Mouse (Mus musculus) megakaryocyte, adult 5-6 weeks (primary cell): ENCODE data around the gene Mucl3. TPM values are rescaled to one million over a fixed set of nuclear protein-coding genes. Genes with fewer than 3 reads are reported as not detected.
A peak's percentile ranks its signal among the peaks of the same experiment; 100 is the strongest.

Experiments
- ATAC-seq: 2 replicates; pipeline ENCODE4 v1.8.0; 2016; ENCODE audit warnings: mild to moderate bottlenecking, inconsistent platforms; ENCODE audit not compliant: poor library complexity, severe bottlenecking
- total RNA-seq, 2 experiments: library from RNA; stranded (forward) in 1 of 2; stranded (reverse) in 1 of 2; fragments of 153-499, 151-499 nt in 1 of 2; fragments of 221-1000, 200-1000 nt in 1 of 2; gene quantifications; 2 replicates each; pipeline versions ENCODE4 v1.2.3 to v1.2.4; 2015 to 2017

The Mucl3 gene
- total RNA-seq, 2 experiments from 2014 or later: not detected

DNA sequence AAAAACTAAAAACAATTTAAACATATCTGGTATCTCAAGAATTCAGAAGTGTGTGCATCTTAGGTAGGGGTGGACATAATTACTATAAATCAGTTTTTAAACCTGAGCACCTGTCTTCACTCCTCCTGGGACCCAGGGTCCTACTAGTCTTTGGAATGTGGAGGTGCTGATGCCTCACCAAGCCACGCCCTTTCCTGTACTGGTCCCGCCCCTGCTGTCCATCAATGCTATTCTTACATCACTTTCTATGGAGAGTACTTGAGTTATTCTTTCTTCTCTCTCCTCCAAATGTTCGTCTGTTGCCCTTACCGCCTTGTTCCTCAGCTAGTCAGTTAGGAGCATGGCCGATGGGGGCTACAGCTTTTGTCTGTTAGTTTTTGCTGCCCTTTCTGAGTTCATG, 7.1 kb downstream of the Mucl3 start:
- no peak for ATAC-seq

DNA sequence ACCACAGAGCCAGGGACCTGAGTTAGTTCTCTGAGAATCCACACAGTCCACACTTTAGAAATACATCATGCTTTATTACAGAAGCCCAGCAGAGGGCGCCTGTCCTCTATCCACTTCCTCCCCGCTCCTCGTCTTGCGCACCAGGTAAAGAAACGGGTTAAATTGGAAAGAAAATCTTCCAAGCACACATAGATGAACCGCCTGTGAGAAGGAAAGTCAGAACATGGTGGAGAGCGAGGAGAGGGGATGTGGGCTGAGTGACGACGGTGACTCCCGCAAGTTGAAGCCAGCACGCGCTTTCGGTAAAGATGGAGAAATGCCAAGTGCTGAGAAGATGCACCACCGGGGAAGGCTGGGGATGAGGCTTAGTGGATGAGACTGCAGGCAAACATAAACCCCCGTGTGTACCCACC, 7.8 kb downstream of the Mucl3 start:
- peak; percentile 73 for ATAC-seq

DNA sequence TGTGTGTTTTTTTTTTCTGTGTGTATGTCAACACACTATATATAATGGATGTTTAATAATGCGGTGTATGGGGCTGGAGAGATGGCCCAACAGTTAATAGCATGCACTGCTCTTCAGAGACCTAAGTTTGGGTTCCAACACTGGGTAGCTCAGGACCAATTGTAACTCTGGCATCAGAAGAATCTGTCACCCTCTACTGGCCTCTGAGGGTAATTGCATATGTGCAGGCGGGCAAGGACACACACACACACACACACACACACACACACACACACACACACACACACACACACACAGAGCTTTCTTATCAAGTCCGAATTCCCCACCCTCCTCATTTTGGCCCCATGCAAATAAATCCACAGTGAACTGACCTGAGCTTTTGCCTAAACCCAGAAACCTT, 8.3 kb downstream of the Mucl3 start:
- ATAC-seq: no peak

DNA sequence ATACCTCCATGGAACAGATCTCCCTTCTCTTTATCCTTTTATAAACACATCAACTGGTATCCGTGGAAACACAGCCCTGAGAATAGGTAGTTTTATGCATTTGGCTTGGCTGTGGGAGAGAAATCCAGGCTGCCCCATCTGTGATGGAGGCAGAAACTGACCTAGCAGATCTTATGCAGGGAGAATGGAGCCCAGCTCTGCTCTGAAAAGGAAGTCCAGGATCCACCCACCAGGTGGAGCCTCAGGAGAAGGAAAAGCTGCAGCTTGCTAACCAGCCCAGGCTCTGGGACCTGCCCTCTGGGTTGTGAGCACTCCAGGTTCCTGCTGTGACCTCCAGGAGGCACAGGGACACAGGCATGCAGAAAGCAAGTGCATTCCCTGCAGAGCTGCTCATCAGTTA, 9.5 kb downstream of the Mucl3 start:
- ATAC-seq: no peak

DNA sequence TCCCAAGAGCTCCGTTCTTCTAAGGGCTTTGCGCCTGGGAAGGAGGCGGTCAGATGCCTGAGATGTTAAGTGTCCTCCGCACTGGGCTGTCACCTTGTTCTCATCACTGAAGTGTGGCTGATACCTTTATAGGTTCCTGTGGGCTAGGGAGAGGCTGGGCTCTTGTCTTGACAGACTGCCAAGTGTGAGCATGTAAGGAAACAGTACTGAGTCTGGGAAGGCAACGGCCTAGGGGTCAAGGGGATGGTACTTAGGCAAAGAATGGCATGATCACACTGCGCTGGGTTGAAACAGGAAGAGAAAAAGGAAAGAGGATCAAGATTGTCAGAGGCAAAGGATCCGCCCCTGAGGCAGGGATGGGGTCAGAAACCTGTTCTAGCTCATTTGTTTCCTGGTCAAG, 17.0 kb downstream of the Mucl3 start, which contains the start of gene Gm9573:
Gm9573 (minus strand) TSS at position 101 of the 400 bp plus-strand sequence.
- ATAC-seq: no peak

DNA sequence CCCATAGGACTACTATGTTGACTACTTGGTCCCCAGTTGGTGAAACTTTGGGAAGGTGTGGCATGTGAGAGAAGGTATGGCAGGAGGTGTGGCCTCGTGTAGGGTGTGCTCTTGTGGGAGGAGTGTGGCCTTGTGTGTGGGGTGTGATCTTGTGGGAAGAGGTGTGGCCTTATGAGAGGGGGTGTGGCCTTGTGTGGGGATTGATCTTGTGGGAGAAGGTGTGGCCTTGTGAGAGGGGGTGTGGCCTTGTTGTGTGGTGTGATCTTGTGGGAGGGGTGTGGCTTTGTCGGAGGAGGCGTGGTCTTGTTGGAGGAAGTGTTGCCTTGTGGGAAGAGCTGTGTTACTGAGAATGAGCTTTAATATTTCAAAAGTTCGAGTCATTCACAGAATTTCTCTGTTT, 26.4 kb downstream of the Mucl3 start:
- no peak for ATAC-seq

DNA sequence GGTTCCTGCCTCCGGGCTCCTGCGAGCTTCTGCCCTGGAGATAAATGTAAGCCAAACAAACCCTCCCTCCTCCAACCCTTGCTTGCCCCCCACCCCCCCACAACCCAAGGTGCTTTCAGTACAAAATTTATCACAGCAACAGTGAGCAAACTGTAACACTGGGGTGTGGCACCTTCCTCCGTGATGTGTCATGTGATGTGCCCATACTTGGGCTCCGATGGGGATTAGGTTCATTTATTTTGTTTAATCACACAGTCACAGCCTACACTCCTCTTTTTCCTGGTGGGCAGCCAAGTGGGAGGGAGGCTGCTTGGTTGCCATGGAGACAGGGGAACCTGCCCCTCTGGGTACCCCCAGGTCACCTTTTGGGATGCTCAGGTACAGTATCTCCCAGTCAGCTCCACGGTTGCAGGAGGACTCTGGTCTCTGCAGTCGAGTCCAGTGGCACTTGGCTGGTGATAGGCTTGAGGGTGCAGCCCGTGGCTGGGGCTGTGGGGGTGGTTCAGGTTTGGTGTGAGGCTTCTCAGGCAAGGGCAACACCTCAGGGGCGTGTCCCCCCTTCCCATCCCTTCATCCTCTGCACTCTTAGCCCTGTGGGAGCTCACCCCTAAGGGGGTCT, 41.6 kb downstream of the Mucl3 start:
- no peak for ATAC-seq

DNA sequence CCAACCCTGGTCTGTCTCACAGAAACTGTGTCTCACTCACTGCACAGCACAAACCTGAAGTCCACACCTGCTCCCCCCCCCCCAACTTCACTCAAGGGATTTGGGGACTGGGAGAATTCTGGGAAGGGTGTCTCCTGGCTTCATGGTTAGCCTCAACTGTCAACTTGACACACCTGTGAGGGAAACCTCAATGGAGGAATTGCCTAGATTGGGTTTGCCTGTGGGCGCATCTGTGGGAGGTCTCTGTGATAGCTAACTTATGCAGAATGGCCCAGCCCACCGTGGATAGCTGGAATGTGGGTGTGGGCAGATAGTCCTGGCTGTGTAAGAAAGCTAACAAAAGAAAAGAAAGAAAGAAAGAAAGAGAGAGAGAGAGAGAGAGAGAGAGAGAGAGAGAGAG, 42.2 kb downstream of the Mucl3 start, which contains the start of gene Sfta2:
Sfta2 (plus strand) TSS at position 301 of the 400 bp plus-strand sequence.
- ATAC-seq: no peak

DNA sequence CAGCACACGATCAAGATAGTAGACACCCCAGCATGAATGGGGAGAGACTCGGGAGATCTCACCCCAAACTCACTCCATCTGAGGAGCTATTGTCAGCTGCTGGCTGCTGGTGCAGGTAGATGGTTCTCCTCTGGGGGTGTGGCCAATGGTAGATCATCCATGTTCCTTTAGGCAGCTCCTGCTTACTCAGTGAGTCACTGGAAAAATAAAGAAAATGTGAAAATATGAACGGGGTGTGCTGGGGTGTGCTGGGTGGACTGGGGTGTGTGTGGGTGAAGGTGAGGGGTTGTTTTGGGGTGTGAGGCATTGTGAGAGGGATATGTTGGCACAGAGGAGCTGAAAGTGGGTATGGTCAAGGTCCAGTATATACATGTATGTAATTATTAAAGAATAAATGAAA, 46.1 kb downstream of the Mucl3 start:
- ATAC-seq: no peak

DNA sequence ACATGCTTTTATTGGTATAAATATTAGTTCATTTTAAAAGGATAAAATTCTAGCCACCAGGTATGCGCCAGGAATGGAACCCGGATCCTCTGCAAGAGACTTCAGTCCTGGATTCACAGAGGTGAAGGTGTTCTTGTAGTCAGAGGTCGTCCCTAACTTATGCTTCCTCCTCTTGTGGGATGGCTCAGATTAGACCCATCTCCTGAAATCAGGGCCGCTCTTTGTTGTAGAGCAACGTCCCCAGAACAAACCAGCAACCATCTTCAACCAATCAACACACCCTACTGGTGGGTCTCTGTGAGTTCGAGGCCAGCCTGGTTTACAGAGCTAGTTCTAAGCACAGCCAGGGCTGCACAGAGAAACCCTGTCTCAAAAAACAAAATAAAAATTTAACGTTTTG, 49.0 kb downstream of the Mucl3 start:
- no peak for ATAC-seq

DNA sequence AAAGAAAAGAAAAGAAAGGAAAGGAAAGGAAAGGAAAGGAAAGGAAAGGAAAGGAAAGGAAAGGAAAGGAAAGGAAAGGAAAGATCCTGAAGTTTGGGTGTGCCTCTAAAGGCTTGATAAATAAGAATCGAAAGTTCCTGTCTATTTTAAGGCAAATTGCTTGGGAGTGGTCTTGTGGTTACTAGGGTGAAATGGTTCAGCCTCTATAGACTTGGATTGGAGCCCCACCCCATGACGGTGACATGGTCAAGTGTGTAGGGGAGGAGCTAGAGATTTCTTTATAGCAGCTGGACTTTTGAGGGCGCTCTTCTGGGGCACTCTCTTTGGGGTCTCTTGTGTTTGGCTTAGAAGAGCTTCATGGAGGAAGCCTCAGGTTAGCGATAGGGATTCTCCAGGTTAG, 49.7 kb downstream of the Mucl3 start:
- ATAC-seq: no peak

DNA sequence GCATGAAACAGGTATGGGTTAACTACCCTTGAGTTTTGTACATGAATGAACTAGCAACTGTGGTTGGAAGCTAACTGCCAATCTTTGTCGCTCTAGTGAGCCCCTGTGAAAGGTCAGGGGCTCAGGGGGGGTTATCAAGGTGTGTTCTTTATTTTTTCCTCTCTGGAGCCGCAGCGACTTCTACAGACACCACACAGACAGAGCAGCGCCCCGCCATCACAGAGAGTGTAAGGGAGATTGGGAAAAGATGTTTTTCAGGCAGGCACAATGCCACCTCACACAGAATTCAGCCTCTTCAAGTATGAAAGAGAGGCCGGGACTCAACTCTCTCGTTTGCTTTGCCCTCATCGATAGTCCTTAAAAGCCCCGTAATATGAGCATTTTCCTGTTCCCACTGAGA, 51.4 kb downstream of the Mucl3 start:
- ATAC-seq: no peak

DNA sequence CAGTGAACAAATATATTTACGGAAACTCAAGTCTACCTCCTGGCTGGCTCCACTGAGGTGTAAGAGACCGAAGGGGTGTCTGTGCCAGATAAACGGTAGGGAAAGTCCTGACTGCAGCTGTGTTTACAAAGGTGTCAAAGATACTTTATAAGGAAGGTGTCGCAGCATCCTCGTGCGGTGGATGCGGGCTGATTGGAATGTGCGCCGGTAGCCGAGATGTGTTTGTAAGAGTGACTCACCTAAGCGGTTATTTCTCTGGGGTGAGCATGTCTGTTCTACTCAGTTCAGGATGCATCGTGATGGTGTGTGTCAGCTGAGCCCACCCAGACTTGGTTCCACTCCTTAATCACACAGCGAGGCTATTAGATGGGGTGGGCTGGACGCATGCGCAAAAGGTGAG, 51.8 kb downstream of the Mucl3 start:
- ATAC-seq: no peak

DNA sequence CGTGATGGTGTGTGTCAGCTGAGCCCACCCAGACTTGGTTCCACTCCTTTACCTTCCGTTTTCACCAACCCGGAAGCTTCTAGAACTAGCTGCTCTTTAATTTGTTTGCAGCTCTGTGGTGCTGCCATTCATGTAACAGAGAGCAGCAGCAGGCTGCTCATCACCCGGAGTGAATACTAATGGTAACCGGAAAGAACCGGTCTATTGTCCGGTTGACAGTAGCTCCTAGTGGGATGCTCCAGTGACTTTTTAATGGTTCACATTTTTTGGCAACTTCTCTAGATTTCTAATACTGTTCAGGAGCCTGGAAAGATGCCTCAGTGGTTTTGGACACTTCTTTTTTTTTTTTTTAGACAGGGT, 52.3 kb downstream of the Mucl3 start:
- no peak for ATAC-seq

DNA sequence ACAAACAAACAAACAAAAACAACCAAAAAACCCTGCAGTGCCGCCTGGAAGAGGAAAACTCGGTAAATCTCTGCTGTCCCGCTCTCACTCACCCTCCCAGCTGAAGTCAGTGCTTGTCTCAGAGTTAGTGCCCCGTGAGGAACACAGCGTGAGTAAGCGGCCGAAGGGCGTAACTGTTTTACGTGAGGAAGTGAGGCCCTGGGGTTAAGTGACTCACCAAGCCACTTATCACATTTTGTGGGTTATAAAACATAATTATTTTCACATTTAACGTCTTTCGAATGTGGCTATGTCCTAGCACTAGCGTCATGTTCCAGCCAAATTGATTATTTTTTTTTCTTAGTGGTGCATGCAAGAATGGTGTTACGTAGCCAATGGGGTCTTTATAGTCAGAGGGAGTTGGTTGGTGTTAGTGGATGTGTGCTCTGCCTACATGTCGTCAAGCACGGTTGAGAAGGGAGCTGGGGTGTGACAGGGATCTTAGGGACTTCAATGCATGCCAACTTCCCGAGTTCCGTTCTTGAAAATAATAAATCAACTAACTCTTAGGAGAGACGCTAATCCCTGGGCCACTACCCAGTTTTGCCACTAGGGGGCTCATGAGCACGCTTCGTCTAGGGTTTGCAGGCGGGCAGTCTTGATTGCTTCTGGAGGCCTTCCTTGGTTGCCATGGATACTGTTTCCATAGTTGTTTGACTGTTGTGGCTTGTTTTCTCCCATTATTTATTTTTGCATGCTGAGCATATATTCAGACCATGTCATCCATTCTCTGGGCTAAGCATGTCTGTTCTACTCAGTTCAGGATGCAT, 52.9 kb downstream of the Mucl3 start:
- peak; percentile 76; the same call in 1 of the 2 replicates for ATAC-seq

DNA sequence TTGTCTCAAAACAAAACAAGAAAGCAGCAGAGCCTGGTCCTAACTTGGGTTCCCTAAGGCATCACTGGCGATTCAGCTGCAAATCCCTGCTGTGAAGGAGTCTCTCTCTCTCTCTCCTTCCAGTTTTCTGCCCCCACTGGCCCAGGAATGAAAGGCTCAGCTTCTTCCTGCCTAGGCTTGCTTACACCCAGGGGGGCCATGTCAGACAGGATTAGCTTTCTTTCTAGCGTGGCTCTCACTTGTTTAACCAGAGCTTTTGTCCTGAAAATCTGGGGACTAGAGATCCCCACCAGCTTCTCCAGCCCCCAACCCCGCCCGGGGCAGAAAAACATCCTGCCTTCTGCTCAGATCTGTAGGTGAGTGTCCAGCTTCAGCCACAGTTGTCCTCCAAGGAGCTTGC, 55.1 kb downstream of the Mucl3 start:
- no peak for ATAC-seq

DNA sequence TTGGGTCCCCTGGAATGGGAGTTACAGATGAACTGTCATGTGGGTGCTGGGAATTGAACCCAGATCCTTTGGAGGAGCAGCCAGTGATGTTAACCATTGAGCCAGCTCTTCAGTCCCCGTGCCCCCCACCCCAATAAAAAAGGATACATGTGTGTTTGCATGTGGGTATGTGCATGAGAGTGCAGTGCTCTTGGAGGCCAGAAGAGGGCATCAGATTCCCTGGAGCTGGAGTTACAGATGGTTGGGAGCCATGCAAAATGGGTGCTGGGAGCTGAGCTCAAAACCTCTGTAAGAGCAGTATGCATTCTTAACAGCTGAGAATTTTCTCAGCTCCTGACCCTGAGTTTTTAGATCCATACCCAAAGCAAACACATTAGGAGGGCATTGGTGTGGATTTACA, 56.2 kb downstream of the Mucl3 start:
- no peak for ATAC-seq

Other genes starting within 250 kb of the Mucl3 start
- 10.2 and 12.1 TPM in 2 replicates for gene H2-Q6, start 218.8 kb downstream of the Mucl3 start, total RNA-seq (2015)
- gene H2-Q6, start 218.8 kb downstream of the Mucl3 start, total RNA-seq (2017): 12.8 and 13.5 TPM in 2 replicates
- gene H2-Q7, start 204.5 kb downstream of the Mucl3 start, total RNA-seq (2015): 20.3 and 23.0 TPM in 2 replicates
- gene H2-Q7, start 204.5 kb downstream of the Mucl3 start, total RNA-seq (2017): 13.7 and 24.7 TPM in 2 replicates
- gene H2-Q10, start 173.6 kb downstream of the Mucl3 start, total RNA-seq (2015): 8.3 and 11.8 TPM in 2 replicates
- 7.9 and 11.1 TPM in 2 replicates for gene H2-Q10, start 173.6 kb downstream of the Mucl3 start, total RNA-seq (2017)
- gene Pou5f1, start 137.7 kb downstream of the Mucl3 start, total RNA-seq (2015): 0.29 TPM in 1 of 2 replicates, not detected in the other
- gene Pou5f1, start 137.7 kb downstream of the Mucl3 start, total RNA-seq (2017): not detected in 2 replicates
- gene Tcf19, start 126.9 kb downstream of the Mucl3 start, total RNA-seq (2015): 64.7 and 72.2 TPM in 2 replicates
- gene Tcf19, start 126.9 kb downstream of the Mucl3 start, total RNA-seq (2017): 26.2 and 29.6 TPM in 2 replicates
- gene Cchcr1, start 126.6 kb downstream of the Mucl3 start, total RNA-seq (2015): 3.3 and 4.0 TPM in 2 replicates
- 4.0 and 5.7 TPM in 2 replicates for gene Cchcr1, start 126.6 kb downstream of the Mucl3 start, total RNA-seq (2017)
- not detected in 2 replicates for gene Psors1c2, start 110.5 kb downstream of the Mucl3 start, total RNA-seq (2015)
- gene Psors1c2, start 110.5 kb downstream of the Mucl3 start, total RNA-seq (2017): not detected in 2 replicates
- not detected in 2 replicates for gene Cdsn, start 91.6 kb downstream of the Mucl3 start, total RNA-seq (2015)
- gene Cdsn, start 91.6 kb downstream of the Mucl3 start, total RNA-seq (2017): not detected in 2 replicates
- not detected in 2 replicates for gene 2300002M23Rik, start 76.2 kb downstream of the Mucl3 start, total RNA-seq (2015)
- gene 2300002M23Rik, start 76.2 kb downstream of the Mucl3 start, total RNA-seq (2017): not detected in 2 replicates
- gene Sfta2, start 42.1 kb downstream of the Mucl3 start, total RNA-seq (2015): not detected in 2 replicates
- gene Sfta2, start 42.1 kb downstream of the Mucl3 start, total RNA-seq (2017): not detected in 2 replicates
- not detected in 2 replicates for gene Gm9573, start 17.1 kb downstream of the Mucl3 start, total RNA-seq (2015)
- gene Gm9573, start 17.1 kb downstream of the Mucl3 start, total RNA-seq (2017): not detected in 2 replicates
- gene Vars2, start 23.9 kb upstream of the Mucl3 start, total RNA-seq (2015): 2.1 and 5.3 TPM in 2 replicates
- gene Vars2, start 23.9 kb upstream of the Mucl3 start, total RNA-seq (2017): 3.3 and 16.9 TPM in 2 replicates
- gene Gtf2h4, start 30.0 kb upstream of the Mucl3 start, total RNA-seq (2015): 13.4 and 15.1 TPM in 2 replicates
- gene Gtf2h4, start 30.0 kb upstream of the Mucl3 start, total RNA-seq (2017): 10.6 and 14.9 TPM in 2 replicates
- 0.91 and 1.0 TPM in 2 replicates for gene Ddr1, start 60.9 kb upstream of the Mucl3 start, total RNA-seq (2015)
- gene Ddr1, start 60.9 kb upstream of the Mucl3 start, total RNA-seq (2017): 0.49 and 1.0 TPM in 2 replicates
- 21.1 and 22.8 TPM in 2 replicates for gene Ier3, start 178.0 kb upstream of the Mucl3 start, total RNA-seq (2015)
- 15.7 and 20.5 TPM in 2 replicates for gene Ier3, start 178.0 kb upstream of the Mucl3 start, total RNA-seq (2017)
- 73.5 and 95.0 TPM in 2 replicates for gene Flot1, start 179.5 kb upstream of the Mucl3 start, total RNA-seq (2015)
- gene Flot1, start 179.5 kb upstream of the Mucl3 start, total RNA-seq (2017): 124 and 127 TPM in 2 replicates
- 649 TPM in 2 replicates for gene Tubb5, start 194.6 kb upstream of the Mucl3 start, total RNA-seq (2015)
- gene Tubb5, start 194.6 kb upstream of the Mucl3 start, total RNA-seq (2017): 751 and 811 TPM in 2 replicates
- gene Mdc1, start 197.8 kb upstream of the Mucl3 start, total RNA-seq (2015): 37.6 and 62.8 TPM in 2 replicates
- gene Mdc1, start 197.8 kb upstream of the Mucl3 start, total RNA-seq (2017): 17.3 and 18.6 TPM in 2 replicates
- gene Nrm, start 217.6 kb upstream of the Mucl3 start, total RNA-seq (2015): 88.5 and 114 TPM in 2 replicates
- 80.1 and 82.8 TPM in 2 replicates for gene Nrm, start 217.6 kb upstream of the Mucl3 start, total RNA-seq (2017)
- 153 and 167 TPM in 2 replicates for gene Ppp1r18, start 221.9 kb upstream of the Mucl3 start, total RNA-seq (2015)
- gene Ppp1r18, start 221.9 kb upstream of the Mucl3 start, total RNA-seq (2017): 64.0 and 78.1 TPM in 2 replicates
- gene Dhx16, start 236.1 kb upstream of the Mucl3 start, total RNA-seq (2015): 87.6 and 118 TPM in 2 replicates
- gene Dhx16, start 236.1 kb upstream of the Mucl3 start, total RNA-seq (2017): 65.9 and 72.8 TPM in 2 replicates